In genomic region chr6:85837307-85837706, GRCm38 (mm10) we compare ENCODE assay signal across 9 mouse cellular contexts. TPM values are rescaled to one million over a fixed set of nuclear protein-coding genes. Genes with fewer than 3 reads are reported as not detected.
DNase-seq lines count a peak whose midpoint lies in the region; ATAC-seq and TF ChIP-seq lines count a peak whose summit lies in the region.
"Not testable (repeated sequence)": the region's sequence is repeated elsewhere in the genome, so short reads cannot be mapped to it uniquely, and the experiment has no call there.
"Had no signal": no experiment of that assay in that cellular context is flagged by ENCODE, and none has a peak within 500 bp of the region (broad histone marks: within the 10 kb centered on the region; RNA-seq: fewer than 3 reads in every experiment).

No protein-coding gene starts in this region.

- WGBS in forebrain, embryonic 11.5 days, result 13% methylated on average over 12 of the region's 12 CpGs
- WGBS in heart, embryonic 15.5 days, result 21% methylated on average over 12 of the region's 12 CpGs
- 22% methylated on average over 7 of the region's 12 CpGs for WGBS in kidney, adult 2 months
- 11% methylated on average over 10 of the region's 12 CpGs for WGBS in lung, postnatal 0 days

- H3K36me3 ChIP-seq in forebrain, embryonic 11.5 days (ENCODE audit: control insufficient read depth, insufficient read depth, low read length); heart, embryonic 15.5 days; kidney, adult 2 months (ENCODE audit: control insufficient read depth, insufficient read depth, low read length); lung, postnatal 0 days (ENCODE audit: insufficient read depth, low read length): not testable (repeated sequence)

- intact Hi-C loops in left cerebral cortex, postnatal 25 days (cut with DNase I), result not testable (repeated sequence)

- not testable (repeated sequence) for H3K27me3 ChIP-seq in forebrain, embryonic 11.5 days (ENCODE audit: control insufficient read depth, insufficient read depth, low read length); heart, embryonic 15.5 days; kidney, adult 2 months (replicated peaks; ENCODE audit: control insufficient read depth, insufficient read depth, low read length); lung, postnatal 0 days (replicated peaks; ENCODE audit: insufficient read depth, low read length)

- not testable (repeated sequence) for H3K4me1 ChIP-seq in forebrain, embryonic 11.5 days (replicated peaks; ENCODE audit: control insufficient read depth, insufficient read depth, low read length); heart, embryonic 15.5 days (replicated peaks); lung, postnatal 0 days (ENCODE audit: insufficient read depth, low read depth, low read length)
- peaks cover 11% of the 10 kb centered on the region for H3K4me1 ChIP-seq in kidney, adult 2 months (ENCODE audit: control insufficient read depth, insufficient read depth, low read length)

- not testable (repeated sequence) for H3K27ac ChIP-seq in forebrain, embryonic 11.5 days (ENCODE audit: low read depth, low read length); heart, embryonic 15.5 days; kidney, adult 2 months (ENCODE audit: insufficient read depth, low read depth, low read length); lung, postnatal 0 days (ENCODE audit: low read length)

- H3K4me3 ChIP-seq in forebrain, embryonic 11.5 days (ENCODE audit: low read depth, low read length); kidney, adult 2 months (ENCODE audit: insufficient read depth, low read depth, low read length); lung, postnatal 0 days (ENCODE audit: low read depth, low read length): not testable (repeated sequence)
- H3K4me3 ChIP-seq in heart, embryonic 15.5 days, result 0 out of 2 replicates have a peak overlapping the region, but pooled peaks have one; percentile 5

- 0 out of 2 replicates have a peak, but pooled peaks have one; percentile 53 for ATAC-seq in forebrain, embryonic 11.5 days (replicated peaks; ENCODE audit: low FRiP score)
- 0 out of 2 replicates have a peak, but pooled peaks have one; percentile 50 for ATAC-seq in heart, embryonic 15.5 days (replicated peaks; ENCODE audit: insufficient number of reproducible peaks, insufficient read depth, low FRiP score, low read depth)
- ATAC-seq in lung, postnatal 0 days, result peak; percentile 80

- TF ChIP-seq POLR2A in kidney, adult 2 months (IDR thresholded peaks at IDR 0.05; ENCODE audit: low read depth, low read length), result not testable (repeated sequence)

- DNase-seq in brain, adult 2 months (ENCODE audit: low read depth, low spot score), result peak; percentile 41
- DNase-seq in forebrain, embryonic 11.5 days (ENCODE audit: low spot score), result peak; percentile 74
- DNase-seq in kidney, adult 2 months, result not testable (repeated sequence)
- DNase-seq in left cerebral cortex, postnatal 25 days (ENCODE audit: low spot score in 2 of 2), result peak; percentile 11 to 30
- DNase-seq in lung, postnatal 0 days (ENCODE audit: low spot score), result peak; percentile 78
- peak; percentile 18 for DNase-seq in ovary, postnatal 14 days (ENCODE audit: low spot score)
- DNase-seq in thymus, postnatal 4 days, result peak; percentile 26

- H3K9me3 ChIP-seq in forebrain, embryonic 11.5 days (ENCODE audit: control insufficient read depth, low read length); heart, embryonic 15.5 days (replicated peaks); lung, postnatal 0 days (ENCODE audit: low read length): not testable (repeated sequence)

- 0 out of 2 replicates have a peak overlapping the region, but pooled peaks have one; percentile 2 for H3K4me2 ChIP-seq in forebrain, embryonic 11.5 days (ENCODE audit: low read depth, low read length, severe bottlenecking)
- peak overlapping the region; percentile 50 for H3K4me2 ChIP-seq in heart, embryonic 15.5 days
- H3K4me2 ChIP-seq in lung, postnatal 0 days (replicated peaks; ENCODE audit: low read depth, low read length), result peak overlapping the region; percentile 37

- TF ChIP-seq EP300 in lung, postnatal 0 days (IDR thresholded peaks at IDR 0.05), result not testable (repeated sequence)

- not testable (repeated sequence) for H3K9ac ChIP-seq in forebrain, embryonic 11.5 days (ENCODE audit: low read length); heart, embryonic 15.5 days; lung, postnatal 0 days (replicated peaks; ENCODE audit: low read depth)

- peak; percentile 38 for TF ChIP-seq CTCF in kidney, adult 2 months (conservative IDR thresholded peaks at IDR 0.05; ENCODE audit: insufficient read depth, insufficient read length, low read depth, low read length)
- TF ChIP-seq CTCF in lung, postnatal 0 days (IDR thresholded peaks at IDR 0.05), result peak; percentile 48

RNA-seq across cellular contexts. Expression of gene Nat8, which starts 5.4 kb away (rescaled TPM):
- not detected in 2 replicates for polyA plus RNA-seq in forebrain, embryonic 11.5 days (2014; fragmentation: Nextera tagmentation; extraction: Ambion mirVana)
- polyA plus RNA-seq in heart, embryonic 15.5 days (2015; fragmentation: Nextera tagmentation; extraction: Ambion mirVana), result not detected in 2 replicates
- polyA plus RNA-seq in kidney, adult 2 months (2012; rRNA removed), result 235 and 248 TPM in 2 replicates
- total RNA-seq in left cerebral cortex, postnatal 25 days (2021), result 1 to 10 TPM; 2.6 to 3.5 TPM
- not detected in 2 replicates for polyA plus RNA-seq in lung, postnatal 0 days (2015; fragmentation: Nextera tagmentation; extraction: Ambion mirVana)
- total RNA-seq: heart, adult 8-10 months had no signal

RNA-seq across cellular contexts. Expression of gene Nat8f5, which starts 16.5 kb away (rescaled TPM):
- not detected in 2 replicates for polyA plus RNA-seq in forebrain, embryonic 11.5 days (2014; fragmentation: Nextera tagmentation; extraction: Ambion mirVana)
- not detected in 2 replicates for polyA plus RNA-seq in heart, embryonic 15.5 days (2015; fragmentation: Nextera tagmentation; extraction: Ambion mirVana)
- polyA plus RNA-seq in kidney, adult 2 months (2012; rRNA removed), result 29.0 and 32.2 TPM in 2 replicates
- total RNA-seq in left cerebral cortex, postnatal 25 days (2021), result 1 to 10 TPM; 5.8 to 6.2 TPM
- 0.19 TPM in 1 of 2 replicates, not detected in the other for polyA plus RNA-seq in lung, postnatal 0 days (2015; fragmentation: Nextera tagmentation; extraction: Ambion mirVana)
- total RNA-seq: heart, adult 8-10 months had no signal

RNA-seq across cellular contexts. Expression of gene Nat8f6, which starts 16.6 kb away (rescaled TPM):
- not detected in 2 replicates for polyA plus RNA-seq in forebrain, embryonic 11.5 days (2014; fragmentation: Nextera tagmentation; extraction: Ambion mirVana)
- polyA plus RNA-seq in heart, embryonic 15.5 days (2015; fragmentation: Nextera tagmentation; extraction: Ambion mirVana), result not detected in 2 replicates
- 214 and 260 TPM in 2 replicates for polyA plus RNA-seq in kidney, adult 2 months (2012; rRNA removed)
- 1 to 10 TPM; 2.1 to 2.6 TPM for total RNA-seq in left cerebral cortex, postnatal 25 days (2021)
- not detected in 2 replicates for polyA plus RNA-seq in lung, postnatal 0 days (2015; fragmentation: Nextera tagmentation; extraction: Ambion mirVana)

RNA-seq across cellular contexts. Expression of gene Nat8f2, which starts 31.7 kb away (rescaled TPM):
- not detected in 2 replicates for polyA plus RNA-seq in forebrain, embryonic 11.5 days (2014; fragmentation: Nextera tagmentation; extraction: Ambion mirVana)
- polyA plus RNA-seq in heart, embryonic 15.5 days (2015; fragmentation: Nextera tagmentation; extraction: Ambion mirVana), result not detected in 2 replicates
- polyA plus RNA-seq in kidney, adult 2 months (2012; rRNA removed), result 4.8 and 5.7 TPM in 2 replicates
- 1 to 10 TPM; 1.0 to 2.1 TPM for total RNA-seq in left cerebral cortex, postnatal 25 days (2021)
- not detected in 2 replicates for polyA plus RNA-seq in lung, postnatal 0 days (2015; fragmentation: Nextera tagmentation; extraction: Ambion mirVana)

Comparison
In these comparisons a context has a peak if more than half of its experiments do, and no peak if none do; other contexts are left out.
1. RNA of gene Nat8, which starts 5.4 kb away (polyA plus RNA-seq): 235 to 248 TPM in kidney, adult 2 months; not detected in lung, postnatal 0 days, not detected in forebrain, embryonic 11.5 days and not detected in heart, embryonic 15.5 days; every median in the first group is over 100 times any median in the second.
2. RNA of gene Nat8f5, which starts 16.5 kb away (polyA plus RNA-seq): 29.0 to 32.2 TPM in kidney, adult 2 months; 0.19 TPM in lung, postnatal 0 days, not detected in forebrain, embryonic 11.5 days and not detected in heart, embryonic 15.5 days; every median in the first group is over 10 times any median in the second.
3. RNA of gene Nat8f6, which starts 16.6 kb away (polyA plus RNA-seq): 214 to 260 TPM in kidney, adult 2 months; not detected in forebrain, embryonic 11.5 days, not detected in heart, embryonic 15.5 days and not detected in lung, postnatal 0 days; every median in the first group is over 100 times any median in the second.
4. Peak in every context shown above with its lines, with median percentiles within 50 percentile points of each other: ATAC-seq and H3K4me2 ChIP-seq.